Mouse (Mus musculus) A20 (cell line): ENCODE results near the gene Trim46.

Source experiments
- DNase-seq: peaks from one replicate; pipeline ENCODE4 v3.0.0-alpha.2; 2011; ENCODE audit warnings: low read depth, low spot score

The Trim46 gene

DNA sequence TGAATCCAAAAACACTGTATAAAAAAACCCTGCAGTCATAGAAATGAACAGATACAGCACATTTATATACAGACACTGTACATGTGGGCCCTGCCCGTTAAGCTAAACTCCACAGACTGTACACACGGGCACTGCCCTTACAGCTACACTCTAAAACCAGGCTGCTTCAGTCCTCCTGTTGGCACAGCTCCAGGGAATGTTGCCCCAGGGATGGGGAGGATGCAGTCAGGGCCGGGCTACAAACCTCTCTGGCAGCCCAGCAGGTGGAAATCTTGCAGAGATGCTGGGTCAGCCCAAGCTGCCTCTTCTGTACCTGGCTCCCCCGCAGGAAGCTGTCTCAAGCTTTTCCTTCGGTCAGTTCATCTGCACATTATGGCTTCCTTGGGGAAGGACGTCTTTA is 25.7 kb upstream of the Trim46 start:
- DNase-seq, result no peak

DNA sequence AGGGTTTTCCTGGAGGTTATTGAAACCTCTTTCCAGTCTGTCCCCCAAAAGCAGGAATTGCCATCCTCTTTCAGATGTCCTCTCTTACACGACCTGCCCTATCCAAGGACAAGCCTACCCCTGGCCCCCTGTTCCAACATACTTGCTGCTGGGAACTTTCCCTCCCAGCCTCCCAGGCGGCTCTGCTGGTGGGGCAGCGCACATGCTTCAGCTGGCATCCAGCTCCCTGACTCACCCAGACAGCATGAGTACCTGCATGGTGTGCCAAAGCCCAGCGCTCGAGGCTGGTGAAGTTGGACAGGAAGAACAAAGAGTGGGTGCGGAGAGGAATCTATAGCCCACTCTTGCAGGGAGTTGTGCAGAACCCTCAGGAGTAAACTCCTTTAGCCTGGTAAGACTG is 24.8 kb upstream of the Trim46 start:
- no peak for DNase-seq

- peak; percentile 85 for DNase-seq
These were observed 24.1 kb upstream of the Trim46 start, which contains the start of gene Slc50a1 for GRCm38 (mm10) chr3:89270051-89270755. Slc50a1 (minus strand) TSS chr3:89270570.

DNA sequence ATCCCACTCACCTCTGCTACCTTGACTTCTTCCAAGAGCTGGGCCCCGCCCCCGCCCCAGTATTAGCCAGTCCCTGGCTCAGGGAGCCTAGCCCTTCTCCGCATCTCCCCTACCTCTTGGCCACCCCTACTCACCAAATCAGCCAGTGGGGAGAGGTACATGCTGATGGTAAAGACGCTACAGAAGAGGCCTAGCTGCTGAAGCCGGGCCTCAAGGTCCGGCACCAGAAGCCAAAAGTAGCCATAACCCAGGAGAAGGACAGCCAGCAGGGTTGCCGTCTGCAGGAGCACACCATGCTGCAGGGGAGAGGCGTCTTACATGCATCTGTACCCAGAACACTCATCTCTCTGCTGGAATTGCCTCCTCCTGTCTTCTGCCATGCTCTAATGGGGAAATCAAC is 22.8 kb upstream of the Trim46 start:
- DNase-seq, result no peak

DNA sequence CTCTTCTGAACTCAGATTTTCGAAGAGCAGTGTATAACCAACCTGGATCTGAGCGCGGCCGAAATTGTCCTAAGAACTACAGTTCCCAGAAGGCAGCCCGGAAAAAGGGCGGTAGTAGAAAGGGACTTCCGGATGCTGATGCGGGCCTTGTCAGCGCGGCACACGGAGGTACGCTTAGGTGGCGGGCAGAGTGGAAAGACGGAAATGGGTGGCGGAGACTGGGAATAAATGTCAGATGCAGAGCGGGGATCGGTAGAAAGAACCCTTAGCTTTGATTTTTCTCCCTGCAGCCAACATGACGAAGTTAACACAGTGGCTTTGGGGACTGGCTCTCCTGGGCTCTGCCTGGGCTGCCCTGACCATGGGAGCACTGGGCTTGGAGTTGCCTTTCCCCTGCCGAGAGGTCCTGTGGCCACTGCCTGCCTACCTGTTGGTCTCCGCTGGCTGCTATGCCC is 20.4 kb upstream of the Trim46 start:
- peak; percentile 90 for DNase-seq

DNA sequence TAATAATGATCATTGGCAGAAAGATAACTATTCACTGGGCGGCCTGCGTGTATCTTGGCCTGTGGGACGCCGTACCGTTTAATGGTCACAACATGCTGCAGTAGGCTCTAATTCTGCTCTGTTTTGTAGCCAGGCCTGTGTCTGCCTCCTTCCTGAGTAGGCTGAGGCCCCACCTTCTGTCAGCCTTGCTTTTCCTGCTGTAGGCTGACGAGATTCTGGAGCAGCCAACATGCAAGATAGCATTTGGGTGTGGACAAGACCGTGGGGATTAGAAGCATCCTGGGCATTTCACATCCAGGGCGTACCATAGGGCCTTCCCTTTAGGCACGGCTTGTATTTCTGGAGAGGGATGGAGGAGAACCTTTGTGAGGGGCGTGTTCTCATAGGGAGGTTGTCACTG is 16.3 kb upstream of the Trim46 start:
- no peak for DNase-seq

DNA sequence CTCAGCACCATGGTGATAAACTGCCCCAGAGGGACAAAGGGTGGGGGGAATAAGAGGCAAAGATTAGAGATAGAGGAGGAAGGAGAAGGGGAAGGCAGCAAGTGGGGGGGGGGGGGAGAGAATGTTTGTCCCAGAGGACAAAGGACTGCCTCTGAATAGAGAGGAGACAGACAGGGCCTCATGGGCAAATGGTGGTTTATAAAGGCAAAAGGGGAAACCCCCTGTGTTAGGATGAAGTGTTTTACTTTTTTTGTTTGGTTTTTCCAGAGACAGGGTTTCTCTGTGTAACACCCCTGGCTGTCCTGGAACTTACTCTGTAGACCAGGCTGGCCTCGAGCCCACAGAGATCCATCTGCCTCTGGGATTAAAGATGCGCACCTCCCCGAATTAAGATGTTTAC is 14.1 kb upstream of the Trim46 start:
- no peak for DNase-seq

DNA sequence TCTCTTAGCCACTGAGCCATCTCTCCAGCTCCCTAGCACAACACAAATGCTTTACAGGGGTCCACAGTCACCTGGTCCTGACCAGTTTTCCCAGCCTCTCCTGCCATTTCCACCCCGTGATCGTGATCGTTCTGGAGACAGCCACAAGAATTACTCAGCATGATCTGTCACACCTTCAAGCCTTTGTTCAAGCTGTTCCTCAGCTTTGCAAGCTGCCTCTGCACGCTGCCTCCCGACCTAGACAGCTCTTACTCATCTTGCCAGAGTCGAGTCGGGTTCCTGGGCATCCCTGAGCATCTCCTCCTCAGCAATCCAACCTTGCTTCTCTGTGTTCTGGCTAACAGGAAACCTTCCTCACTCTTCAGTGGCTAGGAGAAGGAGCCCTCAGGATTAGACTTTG is 13.0 kb upstream of the Trim46 start, which contains the start of gene Dpm3:
TSS of gene Dpm3 (plus strand) at position 283 of the 400 bp plus-strand sequence.
- no peak for DNase-seq

DNA sequence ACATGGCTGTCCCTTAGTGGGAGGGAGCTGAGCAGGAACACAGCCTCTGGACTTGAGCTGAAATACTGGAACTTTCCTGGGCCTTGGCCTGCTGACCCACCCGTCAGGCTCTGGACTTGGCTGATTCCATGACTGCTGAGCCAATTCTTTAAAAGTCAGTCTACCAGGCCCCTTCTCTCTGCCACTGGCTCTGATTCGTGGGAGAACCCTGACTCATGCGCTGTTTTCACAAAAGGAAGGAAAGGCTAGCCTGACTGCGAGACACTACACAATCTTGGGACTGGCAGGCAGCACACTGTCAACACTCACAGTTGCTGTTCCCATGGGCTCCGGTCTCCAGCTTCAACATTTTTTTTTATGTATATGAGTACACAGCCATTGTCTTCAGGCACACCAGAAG is 10.1 kb upstream of the Trim46 start:
- no peak for DNase-seq

DNA sequence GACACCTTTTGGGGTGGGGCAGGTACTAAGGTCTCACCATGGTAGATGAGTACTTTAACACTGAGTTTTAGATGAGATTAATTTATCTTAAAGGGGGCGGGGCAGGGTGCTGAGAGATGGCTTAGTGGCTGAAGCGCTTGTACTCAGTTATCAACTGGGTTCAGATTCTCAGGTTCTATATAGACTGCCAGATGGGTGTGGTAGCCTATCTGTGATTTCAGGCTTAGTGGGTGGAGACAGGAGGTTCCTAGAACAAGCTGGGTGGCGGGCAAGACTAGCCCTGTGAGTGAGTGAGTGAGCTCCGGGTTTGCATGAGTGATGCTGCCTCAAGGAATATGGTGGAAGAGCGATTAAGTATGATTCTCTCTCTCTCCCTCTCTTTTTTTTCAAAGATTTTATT is 8.9 kb upstream of the Trim46 start:
- no peak for DNase-seq

DNA sequence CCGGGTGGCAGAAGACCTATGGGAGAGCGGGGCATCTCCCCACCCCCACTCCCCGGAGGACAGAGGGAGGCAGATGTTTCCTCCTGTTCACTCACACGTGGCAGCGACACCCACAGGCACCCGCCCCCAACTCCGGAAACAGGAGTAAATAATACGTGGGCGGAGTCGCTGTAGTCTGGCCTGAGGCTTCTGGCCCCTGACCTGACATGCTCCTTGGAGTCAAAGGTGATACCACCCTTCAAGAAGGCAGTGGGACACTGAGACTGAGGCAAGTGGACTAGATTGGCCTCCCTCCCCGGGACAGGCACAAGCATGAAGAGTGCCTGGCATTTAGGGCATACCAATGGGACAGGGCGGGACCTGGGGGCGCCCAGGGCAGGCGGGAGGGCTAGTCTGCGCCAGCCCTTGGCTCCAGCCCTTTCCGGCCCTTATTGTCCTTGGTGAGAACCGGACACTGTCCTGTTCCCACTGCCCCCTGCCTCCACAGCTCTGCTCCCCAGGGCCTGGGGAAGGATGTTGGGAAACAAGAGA is 5.3 kb upstream of the Trim46 start:
- peak; percentile 94 for DNase-seq

GRCm38 (mm10) chr3:89250435-89251040 is 4.4 kb upstream of the Trim46 start:
- DNase-seq, result peak; percentile 87

- DNase-seq, result peak; percentile 10
These were observed 1.4 kb upstream of the Trim46 start for GRCm38 (mm10) chr3:89247466-89247865.

DNA sequence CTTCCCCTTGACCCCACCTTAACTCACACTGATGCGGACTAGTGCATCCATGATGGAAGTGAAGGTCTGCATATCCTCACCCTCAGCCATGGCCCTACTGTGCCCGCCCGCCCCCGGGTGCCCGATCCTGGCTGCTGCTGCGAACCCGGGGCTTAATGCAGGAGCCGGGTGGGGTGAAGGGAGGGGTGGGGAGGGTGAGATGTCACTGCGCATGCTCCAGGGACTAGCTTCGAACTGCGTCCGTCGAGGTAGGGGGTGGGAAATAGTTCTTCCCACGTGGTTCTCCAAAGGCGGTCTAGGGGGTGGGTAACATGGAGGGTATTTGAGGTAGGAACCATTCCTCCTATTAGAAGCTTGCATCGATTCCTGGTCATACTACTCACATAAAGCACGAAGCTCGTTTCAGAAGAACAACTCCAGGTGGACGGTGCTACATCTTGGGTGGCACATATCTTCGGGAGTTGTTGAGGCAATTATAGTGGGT is 379 bp downstream of the Trim46 start, which contains the start of gene Krtcap2:
TSS of gene Krtcap2 (plus strand) at position 279 of the 484 bp plus-strand sequence.
- DNase-seq, result peak; percentile 92

DNA sequence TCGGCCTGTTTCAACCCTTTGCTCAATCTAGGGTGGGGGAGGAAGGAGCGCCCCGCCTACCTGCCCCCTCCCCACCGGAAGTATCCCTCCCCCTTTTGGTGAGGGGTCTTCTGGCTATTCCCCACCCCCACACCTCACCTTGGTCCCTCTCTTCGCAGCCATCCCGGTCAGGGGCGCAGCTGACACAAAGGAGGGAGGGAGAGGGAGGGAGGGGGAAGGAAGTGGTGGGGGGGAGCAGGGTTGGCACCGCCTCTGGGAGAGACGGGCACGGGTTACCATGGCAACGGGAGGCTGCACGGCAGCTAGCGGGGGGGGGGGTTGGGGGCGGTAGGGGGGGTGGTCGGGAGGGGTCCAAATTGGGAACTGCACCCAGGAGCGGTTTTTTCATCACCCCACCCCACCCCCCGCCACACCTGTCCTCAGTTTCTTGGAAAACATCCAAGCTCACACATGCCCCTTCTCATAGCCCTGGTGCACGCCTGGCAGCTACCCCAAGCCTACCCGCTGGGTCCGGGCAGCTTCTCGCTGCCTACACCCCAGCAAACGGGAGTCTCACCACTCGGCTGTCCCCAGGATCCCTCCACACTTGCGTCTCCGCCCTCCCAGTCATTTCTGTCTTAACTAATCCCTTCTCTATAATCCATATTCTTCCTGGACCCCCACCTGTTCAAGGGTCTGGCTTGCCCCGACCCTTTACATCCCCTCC is 974 bp downstream of the Trim46 start:
- DNase-seq, result peak; percentile 80

- peak; percentile 83 for DNase-seq
These were observed 1.7 kb downstream of the Trim46 start for GRCm38 (mm10) chr3:89244158-89244981.

DNA sequence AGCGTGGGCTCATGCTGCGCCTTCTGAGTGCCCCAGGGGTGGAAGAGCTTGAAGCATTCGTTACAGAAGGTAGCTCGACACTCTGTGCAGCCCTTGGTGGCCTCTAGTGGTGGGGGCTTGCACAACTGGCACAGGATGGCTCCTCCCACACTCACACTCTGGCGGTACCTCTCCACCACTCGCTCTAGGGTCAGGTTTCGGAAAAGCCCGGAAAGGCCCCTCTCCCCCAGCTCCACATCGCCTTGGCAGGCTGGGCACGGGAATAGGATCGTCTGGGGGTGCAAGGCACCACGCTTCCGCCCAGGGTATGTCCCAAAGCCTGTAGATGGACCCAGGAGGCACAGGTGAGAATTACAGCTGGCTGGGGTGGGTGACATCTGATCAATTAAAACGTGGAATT is 2.5 kb downstream of the Trim46 start:
- DNase-seq, result peak; percentile 53

- peak; percentile 81 for DNase-seq
These were observed 3.7 kb downstream of the Trim46 start for GRCm38 (mm10) chr3:89242331-89242895.

DNA sequence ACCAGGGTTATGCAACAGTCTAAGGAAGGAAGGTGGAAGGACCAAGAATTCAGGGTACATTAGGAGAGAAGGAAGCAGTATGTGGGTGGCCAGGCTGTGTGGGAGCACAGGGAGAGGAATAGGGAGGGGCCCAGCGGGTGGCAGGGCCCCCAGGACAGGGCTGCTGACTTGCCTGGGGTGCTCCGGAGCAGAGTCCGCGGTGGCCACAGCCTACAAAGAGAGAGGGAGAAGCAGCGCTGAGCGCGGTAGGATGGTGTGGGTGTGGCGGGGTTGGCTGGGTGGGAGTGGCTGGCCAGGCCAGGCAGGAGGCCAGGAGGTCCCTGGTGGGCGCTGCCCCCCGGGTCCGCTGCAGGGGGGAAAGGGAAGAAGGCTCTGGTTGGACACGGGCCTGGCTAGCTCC is 7.6 kb downstream of the Trim46 start:
- no peak for DNase-seq

- no peak for DNase-seq
These were observed 8.4 kb downstream of the Trim46 start for GRCm38 (mm10) chr3:89237682-89238081.

- DNase-seq, result no peak
These were observed 9.6 kb downstream of the Trim46 start for GRCm38 (mm10) chr3:89236516-89236915.
